Mouse (Mus musculus) testis, adult 2 months (tissue): Measurements from ENCODE around the gene Ints1. TPM values are rescaled to one million over a fixed set of nuclear protein-coding genes. Genes with fewer than 3 reads are reported as not detected.

Experiments
- H3K27ac ChIP-seq: fragments of 200-500 bp; 2 replicates; pipeline ENCODE4 v1.5.1; 2012; ENCODE audit warnings: low read depth, low read length; ENCODE audit not compliant: control insufficient read depth, insufficient read depth
- H3K27me3 ChIP-seq: fragments of 200-500 bp; 2 replicates; pipeline ENCODE4 v1.6.1; 2012; ENCODE audit warnings: mild to moderate bottlenecking, low read length, moderate library complexity; ENCODE audit not compliant: control insufficient read depth, insufficient read depth
- H3K36me3 ChIP-seq: fragments of 200-500 bp; 2 replicates; pipeline ENCODE4 v1.6.1; 2012; ENCODE audit warnings: mild to moderate bottlenecking, low read length; ENCODE audit not compliant: control insufficient read depth, insufficient read depth
- H3K4me1 ChIP-seq: fragments of 200-500 bp; 2 replicates; pipeline ENCODE4 v1.6.1; 2012; ENCODE audit warnings: low read length; ENCODE audit not compliant: control insufficient read depth, insufficient read depth
- H3K4me3 ChIP-seq: fragments of 200-500 bp; 2 replicates; pipeline ENCODE4 v1.5.1; 2012; ENCODE audit warnings: low read depth, mild to moderate bottlenecking, low read length, moderate library complexity, mixed read lengths; ENCODE audit not compliant: control insufficient read depth
- CTCF ChIP-seq: fragments of 200-500 bp; IDR thresholded peaks from 2 replicates; pipeline ENCODE4 v1.5.1; 2012; ENCODE audit warnings: low read depth, mild to moderate bottlenecking, inconsistent platforms, low read length, moderate library complexity; ENCODE audit not compliant: control insufficient read depth, insufficient read depth, insufficient replicate concordance
- POLR2A ChIP-seq: fragments of 200-500 bp; IDR thresholded peaks from 2 replicates; pipeline ENCODE4 v1.6.1; 2012; ENCODE audit warnings: low read depth, mild to moderate bottlenecking, inconsistent platforms, low read length, moderate library complexity; ENCODE audit not compliant: control insufficient read depth
- polyA plus RNA-seq: library from polyadenylated mRNA; depleted of rRNA; stranded (reverse); fragments of >200 nt; gene quantifications from 2 replicates; pipeline ENCODE4 v1.2.3, GENCODE M21; 2012; rRNA removed

Gene Ints1
- polyA plus RNA-seq, 1 experiment: 36.4 TPM

DNA sequence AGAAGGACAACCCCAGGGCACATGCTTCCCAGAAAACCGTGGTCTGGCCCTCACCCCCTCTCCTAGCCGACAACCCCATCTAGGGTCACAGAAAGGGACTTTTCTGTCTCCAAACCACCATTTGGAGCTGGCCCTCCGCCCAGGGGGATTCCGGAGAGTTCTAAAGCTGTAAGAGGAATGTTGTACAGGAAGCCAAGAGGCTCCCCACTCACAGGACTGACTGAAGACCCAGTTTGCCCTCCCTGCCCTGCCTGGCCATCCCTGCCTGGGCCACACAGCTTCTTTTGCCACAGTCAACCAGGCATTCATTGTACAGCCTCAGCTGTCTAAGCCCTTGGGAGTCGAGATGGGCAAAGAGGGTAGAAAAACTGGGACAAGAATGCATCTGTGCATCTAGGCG lies 56.9 kb downstream of the Ints1 start:
- no peaks in the 10 kb centered on the region for H3K27me3 ChIP-seq
- H3K27ac ChIP-seq: no peak overlapping the region
- no peaks in the 10 kb centered on the region for H3K36me3 ChIP-seq
- H3K4me1 ChIP-seq: peaks cover 4% of the 10 kb centered on the region
- TF ChIP-seq POLR2A (no peak), CTCF (no peak)
- no peak overlapping the region for H3K4me3 ChIP-seq

DNA sequence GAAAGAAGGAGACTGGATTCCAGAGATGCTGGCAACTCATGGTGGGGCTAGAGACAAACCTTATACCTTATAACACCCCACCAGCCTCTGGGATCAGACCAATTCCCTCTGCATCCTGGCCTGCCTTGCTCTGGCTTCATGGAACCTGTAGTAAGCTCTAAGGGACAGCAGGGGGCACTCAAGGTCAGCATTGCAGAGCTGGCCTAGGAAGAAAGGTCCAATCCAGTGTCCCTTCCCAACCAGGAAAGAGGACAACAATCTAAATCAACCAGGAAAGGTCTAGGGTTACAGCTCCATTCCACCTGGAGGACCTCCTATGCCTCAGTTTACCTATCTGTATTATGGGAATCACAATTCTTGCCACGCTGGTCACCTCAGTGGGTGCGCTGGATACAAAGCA lies 57.8 kb downstream of the Ints1 start:
- H3K36me3 ChIP-seq: no peaks in the 10 kb centered on the region
- H3K4me1 ChIP-seq: peaks cover 4% of the 10 kb centered on the region
- no peaks in the 10 kb centered on the region for H3K27me3 ChIP-seq
- TF ChIP-seq POLR2A (no peak), CTCF (peak; percentile 85; the same call in 1 of the 2 replicates)
- H3K4me3 ChIP-seq: no peak overlapping the region
- no peak overlapping the region for H3K27ac ChIP-seq

DNA sequence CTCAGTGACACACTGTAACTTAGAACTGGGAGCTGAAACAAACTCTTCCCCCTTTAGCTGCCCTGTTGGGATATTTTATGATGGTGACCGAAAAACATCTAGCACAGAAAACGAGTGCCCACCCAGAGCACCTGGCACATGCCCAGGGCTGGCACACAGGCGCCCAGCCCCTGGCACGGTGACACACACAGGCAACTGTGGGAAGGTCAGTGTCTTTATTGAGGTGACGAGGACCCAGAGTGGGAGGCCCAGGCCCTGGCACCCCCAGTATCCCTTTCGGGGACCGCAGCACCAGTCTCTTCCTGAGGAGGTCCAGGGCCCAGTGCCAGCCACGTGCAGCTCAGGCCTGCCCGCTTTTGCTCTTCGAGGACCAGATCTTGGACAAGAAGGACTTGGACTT lies 69.0 kb downstream of the Ints1 start:
- Histone ChIP-seq H3K27me3 (no peaks in the 10 kb centered on the region), H3K4me3 (no peak overlapping the region), H3K4me1 (peaks cover 3% of the 10 kb centered on the region; the same call in 1 of the 2 replicates), H3K36me3 (no peaks in the 10 kb centered on the region), H3K27ac (no peak overlapping the region)
- TF ChIP-seq POLR2A: no peak
- no peak for TF ChIP-seq CTCF

DNA sequence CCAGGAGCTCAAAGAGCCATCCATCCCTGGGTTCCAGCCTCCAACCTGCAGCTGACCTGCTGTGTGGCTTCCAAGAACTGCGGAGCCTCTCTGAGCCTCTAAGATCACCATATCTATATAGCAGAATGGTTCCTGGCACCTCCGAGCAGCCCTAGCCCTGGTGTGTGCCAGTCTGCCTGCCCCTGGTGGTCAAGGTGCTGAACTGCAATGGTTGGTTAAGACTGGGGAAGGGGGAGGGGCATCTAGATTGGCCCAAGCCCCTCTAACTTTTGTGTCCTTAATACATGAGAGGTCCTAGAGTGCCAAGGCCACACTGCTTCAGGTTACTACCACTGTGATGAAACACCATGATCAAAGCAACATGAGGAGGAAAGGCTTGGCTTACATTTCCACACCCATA lies 72.6 kb downstream of the Ints1 start:
- TF ChIP-seq POLR2A: no peak
- peak; percentile 77; the same call in 1 of the 2 replicates for TF ChIP-seq CTCF
- no peaks in the 10 kb centered on the region for H3K4me1 ChIP-seq
- no peak overlapping the region for H3K4me3 ChIP-seq
- no peak overlapping the region for H3K27ac ChIP-seq
- H3K36me3 ChIP-seq: no peaks in the 10 kb centered on the region
- no peaks in the 10 kb centered on the region for H3K27me3 ChIP-seq

DNA sequence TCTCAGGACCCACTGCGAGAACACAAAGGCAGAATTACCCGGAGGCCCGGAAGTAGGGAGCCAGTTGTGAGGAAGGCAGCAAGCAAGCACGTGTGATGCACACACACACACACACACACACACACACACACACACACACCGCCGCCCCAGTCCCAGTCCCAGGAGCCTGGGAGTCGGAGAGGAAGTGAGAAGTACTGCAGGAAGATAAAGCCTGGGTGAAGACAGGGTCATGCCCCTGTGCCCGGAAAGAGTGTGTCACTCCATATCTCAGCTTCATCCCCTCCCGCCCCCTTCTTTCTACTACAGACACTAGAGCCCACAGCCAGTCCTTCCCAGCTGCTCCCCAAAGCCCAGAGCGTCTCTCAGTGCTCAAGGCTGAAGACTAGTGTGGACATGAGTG lies 73.2 kb downstream of the Ints1 start:
- H3K4me3 ChIP-seq: no peak overlapping the region
- no peak overlapping the region for H3K27ac ChIP-seq
- no peaks in the 10 kb centered on the region for H3K36me3 ChIP-seq

More for the DNA sequence above, 73.2 kb downstream of the Ints1 start:
- H3K4me1 ChIP-seq: no peaks in the 10 kb centered on the region
- no peaks in the 10 kb centered on the region for H3K27me3 ChIP-seq
- TF ChIP-seq CTCF: no peak
- no peak for TF ChIP-seq POLR2A

Other genes starting within 250 kb of the Ints1 start
- gene Uncx, start 232.2 kb downstream of the Ints1 start, polyA plus RNA-seq: not detected in 2 replicates
- gene Micall2, start 39.3 kb downstream of the Ints1 start, polyA plus RNA-seq: 3.7 and 4.9 TPM in 2 replicates
- gene Mafk, start 15.8 kb upstream of the Ints1 start, polyA plus RNA-seq: 10.8 and 14.5 TPM in 2 replicates
- gene Tmem184a, start 44.2 kb upstream of the Ints1 start, polyA plus RNA-seq: 138 and 204 TPM in 2 replicates
- not detected in 2 replicates for gene Gm26938, start 50.7 kb upstream of the Ints1 start, polyA plus RNA-seq
- gene Psmg3, start 51.2 kb upstream of the Ints1 start, polyA plus RNA-seq: 9.9 and 11.0 TPM in 2 replicates
- gene Elfn1, start 132.3 kb upstream of the Ints1 start, polyA plus RNA-seq: 55.6 and 61.9 TPM in 2 replicates